Mouse (Mus musculus) heart, adult 8-10 months (tissue): ENCODE results near the gene Casq2. TPM values are rescaled to one million over a fixed set of nuclear protein-coding genes. Genes with fewer than 3 reads are reported as not detected.
A peak's percentile ranks its signal among the peaks of the same experiment; 100 is the strongest.
"Not testable (repeated sequence)": the region's sequence is repeated elsewhere in the genome, so short reads cannot be mapped to it uniquely, and the experiment has no call there.

Experiments used
- DNase-seq: peaks from one replicate; pipeline ENCODE4 v3.0.0; 2022; ENCODE audit warnings: low spot score
- total RNA-seq, 4 experiments: library from RNA; stranded (reverse); gene quantifications; 2 replicates each; pipeline ENCODE4 v1.2.4; 2022

Gene Casq2
- total RNA-seq, 4 experiments from 2014 or later, result 901 to 1,105 (median 935) TPM

DNA sequence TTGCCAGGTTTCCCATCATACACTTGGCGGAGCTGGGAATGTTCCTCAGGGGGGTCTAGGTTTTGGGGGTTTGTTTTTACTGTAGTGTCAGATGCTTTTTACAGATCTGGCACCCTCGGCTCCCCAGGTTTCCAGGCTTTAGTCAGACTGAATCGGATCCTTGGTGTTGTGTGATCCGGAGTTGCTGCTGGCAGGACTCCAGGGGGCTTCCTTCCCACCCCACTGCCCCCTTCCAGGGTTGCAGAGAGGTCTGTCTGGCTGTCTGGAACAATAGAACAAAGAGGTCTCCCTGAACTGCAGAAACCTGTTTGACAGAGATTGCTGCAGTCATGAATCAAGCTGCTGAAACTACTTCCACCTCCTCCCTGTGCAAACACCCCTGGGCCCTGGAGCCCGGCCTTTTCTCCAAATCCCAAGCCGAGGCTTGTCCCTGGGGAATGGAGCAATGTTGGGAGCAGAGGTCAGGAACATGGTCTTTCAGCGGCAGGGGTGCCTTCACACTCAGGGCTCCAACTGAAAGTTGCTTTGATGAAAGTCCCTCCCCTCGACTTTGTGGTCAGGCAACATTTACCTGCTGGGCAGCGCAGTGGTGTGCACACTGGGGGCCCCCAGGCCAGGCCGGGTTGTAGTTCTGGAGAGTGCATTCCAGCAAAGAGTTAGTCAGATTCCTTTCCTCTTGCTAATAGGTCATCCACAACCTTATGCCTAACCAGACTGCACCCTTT is 49.3 kb downstream of the Casq2 start:
- DNase-seq, result no peak

- no peak for DNase-seq
Measured at GRCm38 (mm10) chr3:102137158-102137557, 50.9 kb downstream of the Casq2 start.

- DNase-seq, result no peak
Measured at GRCm38 (mm10) chr3:102138899-102139298, 52.7 kb downstream of the Casq2 start.

DNA sequence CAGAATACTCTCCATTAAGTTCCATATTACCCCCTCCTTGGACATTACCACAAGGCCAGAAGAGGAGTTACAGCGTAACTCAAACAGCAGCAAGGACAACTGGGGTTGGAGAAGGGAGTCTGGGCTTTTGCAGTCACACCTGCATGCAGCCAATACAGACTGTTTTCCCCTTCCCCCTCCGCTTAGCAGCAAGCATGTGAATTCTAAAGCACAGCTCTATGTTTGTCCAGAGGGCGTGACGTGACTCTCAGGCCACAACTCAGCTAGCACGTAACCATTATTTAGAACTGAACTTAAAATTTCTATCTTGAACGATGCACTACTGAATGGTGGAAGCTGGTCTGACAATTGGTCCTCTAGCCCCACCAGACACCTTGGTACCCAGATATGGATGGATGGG is 54.4 kb downstream of the Casq2 start:
- no peak for DNase-seq

GRCm38 (mm10) chr3:102141451-102141850 is 55.2 kb downstream of the Casq2 start:
- no peak for DNase-seq

DNA sequence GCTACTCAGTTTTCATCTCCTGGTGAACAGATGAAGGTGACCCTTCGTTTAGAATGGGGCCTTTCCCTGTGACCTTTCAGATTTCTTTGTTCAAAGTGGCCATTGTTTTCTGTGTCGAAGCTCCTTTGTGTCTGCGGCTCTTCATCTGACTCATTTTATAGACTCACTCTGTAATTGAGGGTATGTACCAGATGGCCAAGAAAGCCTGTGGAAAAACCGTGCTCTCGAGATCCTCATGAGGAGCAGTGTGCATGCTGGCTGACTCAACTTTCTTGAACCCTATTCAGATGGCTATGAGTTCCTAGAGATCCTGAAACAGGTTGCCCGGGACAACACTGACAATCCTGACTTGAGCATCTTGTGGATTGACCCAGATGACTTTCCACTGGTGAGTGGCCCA is 55.7 kb downstream of the Casq2 start:
- no peak for DNase-seq

DNA sequence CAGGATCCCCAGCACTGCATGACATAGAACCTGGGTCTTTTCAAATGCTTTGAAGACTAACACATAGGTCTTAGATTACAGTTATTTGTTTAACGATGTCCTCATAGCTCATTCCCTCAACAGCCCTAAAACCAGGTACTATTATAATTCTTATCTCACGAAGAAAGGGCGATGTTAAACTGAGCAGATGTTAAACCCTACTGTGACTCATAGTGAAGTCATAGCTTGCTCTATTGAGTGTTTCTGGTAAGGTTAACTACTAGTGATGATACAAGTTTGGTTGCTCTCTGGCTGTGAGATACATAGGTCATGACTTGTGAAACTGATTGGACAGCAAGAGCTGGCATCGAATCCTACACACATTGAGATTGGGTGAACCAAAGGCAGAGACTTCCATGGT is 56.7 kb downstream of the Casq2 start:
- DNase-seq, result no peak

DNA sequence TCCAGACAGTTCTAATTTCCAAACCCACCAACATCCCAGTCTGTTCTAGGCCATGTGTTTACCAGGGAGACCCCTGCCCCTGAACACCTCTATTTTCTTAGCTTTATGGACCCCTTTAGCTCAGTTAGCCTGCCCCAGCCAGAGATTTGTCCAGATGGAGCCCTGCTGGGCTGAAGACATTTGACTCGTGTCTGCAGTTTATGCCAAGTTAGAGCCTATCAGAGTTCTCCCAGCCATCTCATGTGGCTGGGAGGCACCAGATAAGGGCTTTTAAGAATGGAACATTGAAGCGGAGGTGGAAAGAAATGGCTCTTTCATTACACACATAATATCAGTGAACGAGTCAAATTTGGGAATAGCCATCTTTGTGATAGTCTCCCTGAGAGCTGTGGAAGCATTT is 57.3 kb downstream of the Casq2 start:
- DNase-seq, result no peak

- DNase-seq, result no peak
Measured at GRCm38 (mm10) chr3:102144401-102144800, 58.2 kb downstream of the Casq2 start.

- no peak for DNase-seq
Measured at GRCm38 (mm10) chr3:102145645-102146386, 59.6 kb downstream of the Casq2 start.

GRCm38 (mm10) chr3:102146428-102146827 is 60.2 kb downstream of the Casq2 start:
- no peak for DNase-seq

DNA sequence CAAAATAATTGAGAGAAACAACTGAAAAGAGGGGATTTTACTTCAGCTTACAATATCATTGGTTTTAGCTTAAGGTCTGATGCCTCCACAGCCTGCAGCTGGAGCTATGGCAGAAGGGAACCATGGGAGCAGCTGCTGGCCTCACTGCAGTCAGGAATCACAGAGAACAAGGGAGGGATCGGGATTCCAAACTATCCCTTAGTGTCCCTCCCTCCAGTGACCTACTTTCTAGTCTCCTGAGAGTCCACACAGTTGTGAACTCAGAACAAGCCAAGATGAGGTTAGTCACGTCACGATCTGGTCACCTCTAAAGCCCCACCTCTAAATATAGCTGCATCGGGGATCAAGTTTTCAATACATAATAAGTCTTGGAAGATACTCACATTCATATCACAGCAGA is 61.0 kb downstream of the Casq2 start:
- DNase-seq, result peak; percentile 45

DNA sequence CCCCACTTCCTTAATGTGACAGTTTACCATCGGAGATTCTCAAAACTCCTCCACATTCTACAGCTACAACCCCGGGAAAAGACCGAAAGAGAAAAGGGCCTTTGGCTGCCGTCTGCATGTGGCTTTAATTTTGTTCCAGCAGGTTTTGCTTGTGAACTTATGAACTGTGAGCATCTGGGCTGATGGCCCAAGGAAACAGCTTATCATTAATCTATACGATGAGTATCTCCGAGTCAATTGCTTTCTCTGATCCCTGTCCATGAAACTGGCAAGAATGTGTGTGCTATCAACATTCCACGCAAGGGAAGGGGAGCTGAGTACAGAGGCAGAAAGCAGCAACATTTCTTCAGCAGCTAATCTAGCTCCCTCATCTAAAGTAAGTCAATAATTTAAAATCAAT is 63.7 kb downstream of the Casq2 start:
- no peak for DNase-seq

DNA sequence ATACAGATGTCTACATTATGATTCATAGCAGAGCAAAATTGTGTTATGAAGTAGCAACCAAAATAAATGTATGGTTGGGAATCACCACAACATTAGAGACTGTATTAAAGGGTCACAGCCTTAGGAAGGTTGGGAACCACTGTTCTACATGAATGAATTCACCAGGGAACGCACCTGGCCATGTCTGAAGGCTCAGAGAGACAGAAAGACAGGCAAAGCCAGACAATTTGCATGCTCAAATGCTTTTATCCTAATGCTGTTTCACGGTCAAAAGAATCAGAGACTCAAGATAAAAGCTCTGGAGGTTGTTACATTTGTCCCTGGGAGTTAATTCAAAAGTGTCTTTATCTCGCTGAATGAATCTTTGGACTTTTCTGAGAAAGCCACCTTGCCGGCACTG is 65.6 kb downstream of the Casq2 start:
- no peak for DNase-seq

DNA sequence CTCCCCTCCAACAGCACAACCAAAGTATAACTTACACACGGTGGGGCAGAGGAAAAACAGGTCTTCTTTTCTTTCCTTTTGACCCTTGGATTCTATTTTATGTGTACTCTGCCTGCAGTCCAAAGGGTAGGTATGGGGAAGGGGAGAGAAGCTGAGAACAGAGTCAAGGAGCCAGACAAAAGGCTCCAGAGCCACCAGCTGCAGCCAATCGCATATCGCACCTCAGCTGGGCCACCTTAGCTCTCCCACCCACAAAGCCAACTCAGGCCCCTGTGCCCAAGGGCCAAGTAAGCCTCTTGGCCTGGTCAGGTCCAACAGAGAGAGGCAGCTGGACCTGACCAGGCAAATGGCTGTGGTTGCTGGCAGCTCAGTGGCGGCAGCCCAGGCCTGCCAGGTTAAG is 66.3 kb downstream of the Casq2 start:
- DNase-seq, result no peak

DNA sequence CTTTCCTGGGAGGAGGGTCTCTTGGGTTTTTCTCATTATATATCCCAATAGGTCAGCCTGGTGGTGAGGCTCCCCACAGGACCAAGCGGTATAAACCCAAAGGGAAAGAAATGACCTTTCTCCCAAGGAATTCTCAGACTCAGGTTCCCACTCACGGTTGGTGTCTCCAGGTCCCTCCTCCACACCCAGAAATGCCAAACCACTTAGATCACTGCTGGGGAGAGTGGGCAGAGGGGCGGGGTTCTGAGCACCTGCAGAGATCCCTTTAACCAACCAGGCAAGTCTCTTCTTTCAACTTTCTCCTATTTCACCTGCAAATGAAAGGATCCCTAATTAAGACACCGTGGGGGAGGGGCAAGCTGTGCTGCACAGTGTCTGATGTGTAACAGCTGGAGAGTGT is 66.7 kb downstream of the Casq2 start:
- DNase-seq, result no peak

- DNase-seq, result no peak
Measured at GRCm38 (mm10) chr3:102154107-102154506, 67.9 kb downstream of the Casq2 start.

DNA sequence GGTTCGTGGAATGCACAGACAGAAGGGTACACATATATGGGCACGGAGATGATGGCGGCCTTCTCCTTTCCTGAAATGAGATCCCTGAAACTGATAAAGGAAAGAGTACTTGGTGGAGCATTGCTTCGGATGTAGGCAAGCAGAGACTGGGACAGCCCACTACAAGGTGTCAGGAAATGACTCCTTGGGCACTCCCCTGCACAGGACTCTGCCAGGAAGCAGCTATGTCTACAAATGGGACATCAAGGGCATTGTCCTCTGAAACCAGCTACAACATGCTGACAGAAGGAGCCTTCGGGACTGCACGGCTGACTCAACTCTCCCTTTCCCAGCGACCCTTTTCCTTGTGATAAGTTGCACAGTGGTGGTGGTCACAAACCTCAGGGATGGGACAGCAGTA is 70.5 kb downstream of the Casq2 start:
- DNase-seq, result no peak

GRCm38 (mm10) chr3:102157652-102158051 is 71.4 kb downstream of the Casq2 start:
- no peak for DNase-seq

DNA sequence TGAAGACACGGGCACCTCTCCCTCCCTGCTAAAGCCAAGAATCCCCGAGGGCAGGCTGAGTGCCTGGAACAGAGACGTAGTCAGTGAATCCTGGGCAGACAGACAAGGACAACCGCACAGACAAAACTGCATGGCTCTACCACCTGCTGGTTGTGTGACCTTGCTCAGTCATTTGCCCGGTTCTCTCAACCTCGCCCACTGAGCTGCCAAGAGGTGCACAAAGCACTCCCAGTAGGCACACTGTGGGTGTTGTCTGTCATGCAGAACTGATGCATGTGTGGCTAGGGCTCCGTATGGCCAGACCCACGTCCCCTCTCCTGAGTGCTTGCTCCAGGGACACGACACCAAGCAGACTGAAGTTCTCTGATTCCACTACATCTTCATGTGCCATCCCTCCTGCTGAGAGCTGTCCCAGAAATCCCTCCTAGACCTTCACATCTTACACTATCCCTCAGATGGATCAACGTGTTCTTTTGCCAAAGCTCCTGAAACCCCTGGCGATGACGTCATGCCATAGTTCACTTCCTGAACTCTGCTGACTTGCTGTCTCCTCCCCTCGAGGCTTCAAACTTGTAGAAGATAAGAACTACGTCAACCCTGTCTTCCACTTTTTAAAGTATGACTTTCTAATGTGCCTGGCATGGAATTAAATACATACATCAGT is 72.7 kb downstream of the Casq2 start:
- DNase-seq, result no peak

GRCm38 (mm10) chr3:102159423-102160325 is 73.5 kb downstream of the Casq2 start:
- DNase-seq, result peak; percentile 29

- DNase-seq, result not testable (repeated sequence)
Measured at GRCm38 (mm10) chr3:102163861-102164260, 77.6 kb downstream of the Casq2 start.
